Mouse (Mus musculus) right cerebral cortex, postnatal 4 days (tissue): ENCODE data around the gene Gm47996.

Source experiments
- DNase-seq: peaks from one replicate; pipeline ENCODE4 v3.0.0-alpha.2; 2022

Gm47996 gene

DNA sequence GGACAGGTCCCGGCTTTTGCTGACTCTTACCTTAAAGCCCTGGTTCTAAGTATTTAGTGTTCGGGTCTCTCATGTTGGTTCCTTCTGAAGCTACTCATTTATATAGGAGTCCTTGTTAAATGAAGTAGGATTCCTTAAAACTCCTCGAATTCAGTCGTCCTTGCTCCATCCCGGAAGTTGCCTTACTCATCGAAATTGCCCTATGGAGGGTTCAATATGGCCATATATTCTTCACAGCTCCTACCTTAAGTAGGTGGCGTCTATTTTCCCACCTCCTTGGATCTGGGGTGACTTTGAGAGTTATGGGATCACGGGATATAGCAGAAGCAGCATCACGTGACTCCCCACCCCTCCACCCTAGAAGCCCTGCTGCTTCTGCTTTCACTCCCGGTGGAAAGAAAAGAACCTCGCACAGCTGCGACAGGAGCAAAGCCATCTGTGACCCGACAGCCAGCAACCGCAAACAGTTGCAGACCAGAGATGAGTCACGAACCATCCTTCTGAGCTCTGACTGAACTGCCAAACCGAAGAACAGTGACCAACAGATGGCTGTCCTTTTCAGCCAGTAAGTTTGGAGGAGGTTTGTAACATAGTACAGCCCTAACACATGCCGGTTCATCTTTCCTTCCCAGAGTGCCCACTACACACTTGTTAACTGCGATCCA is 40.7 kb downstream of the Gm47996 start:
- no peak for DNase-seq

DNA sequence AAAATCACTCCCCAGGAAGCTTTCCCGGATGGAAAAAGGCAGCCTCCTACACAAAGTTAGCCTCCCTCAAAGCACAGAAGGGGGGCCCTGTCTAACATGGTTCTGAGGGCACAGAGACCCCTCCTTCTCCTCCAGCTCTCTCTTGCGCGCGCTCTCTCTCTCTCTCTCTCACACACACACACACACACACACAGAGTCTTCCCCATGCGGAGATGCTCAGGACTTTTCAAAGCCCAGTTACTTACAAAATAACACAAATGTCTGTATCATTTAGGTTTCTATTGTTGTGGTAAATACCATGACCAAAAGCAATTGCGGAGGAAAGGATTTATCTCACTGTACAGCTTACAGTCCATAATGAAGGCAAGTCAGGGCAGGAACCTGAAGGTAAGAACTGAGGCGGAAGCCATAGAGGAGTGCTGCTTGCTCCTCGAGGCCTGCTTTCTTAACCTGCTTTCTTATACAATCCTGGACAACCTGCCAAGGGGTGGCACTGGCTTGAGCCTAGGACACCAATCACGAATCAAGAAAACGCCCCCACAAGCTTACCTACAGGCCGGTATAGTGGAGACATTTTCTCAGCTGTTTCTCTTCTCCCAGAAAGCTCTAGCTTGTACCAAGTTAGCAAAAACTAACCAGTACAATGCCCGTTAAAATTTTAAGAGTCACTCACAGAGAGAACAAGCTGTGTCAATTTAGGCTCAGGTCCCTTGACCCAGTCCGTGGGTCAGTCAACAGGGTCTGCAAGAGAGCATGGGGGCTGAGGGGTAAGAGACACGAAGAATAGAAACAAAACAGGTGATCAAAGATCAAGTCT is 41.5 kb downstream of the Gm47996 start:
- DNase-seq, result no peak

DNA sequence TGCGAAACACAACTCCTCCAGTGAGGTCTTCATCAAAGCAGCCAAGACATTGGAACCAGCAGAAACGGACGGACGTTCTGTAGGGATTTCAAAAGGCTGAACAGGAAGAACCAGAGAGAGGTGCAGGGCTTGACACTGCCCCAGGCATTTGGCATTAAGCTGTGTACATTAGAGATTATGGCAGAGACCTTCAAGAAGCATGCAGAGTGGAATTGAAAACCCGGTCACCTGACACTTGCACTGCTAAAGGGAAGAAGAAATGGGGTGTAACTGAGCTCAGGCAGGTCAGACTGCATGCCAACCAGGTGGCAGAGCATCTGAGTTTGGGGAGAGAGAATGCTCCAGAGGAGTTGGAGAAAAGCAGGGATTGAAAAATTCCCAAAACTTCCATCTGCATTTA is 45.5 kb downstream of the Gm47996 start:
- DNase-seq, result no peak

- DNase-seq, result no peak
Observed at GRCm38 (mm10) chr1:151258090-151258954, 48.4 kb downstream of the Gm47996 start.

DNA sequence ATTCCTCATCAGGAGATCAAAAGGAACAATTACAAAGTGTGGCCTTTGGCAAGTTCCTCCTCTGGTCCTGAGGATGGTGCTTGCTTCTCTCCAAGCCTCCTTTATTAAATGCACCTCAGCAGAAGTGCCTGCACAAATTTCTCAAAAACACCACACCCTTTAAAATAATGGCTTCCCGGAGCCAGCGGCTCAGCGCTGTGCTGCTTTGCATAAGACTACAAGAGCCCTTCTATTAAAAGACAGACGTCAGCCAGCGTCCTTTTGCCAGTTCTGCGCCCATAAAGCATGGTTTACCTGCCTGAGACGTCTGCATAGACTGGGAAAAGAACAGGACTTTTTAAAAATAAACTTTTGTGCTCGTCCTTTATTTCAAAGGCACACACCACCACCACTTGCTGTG is 49.1 kb downstream of the Gm47996 start:
- no peak for DNase-seq
